Mouse (Mus musculus): ENCODE results near the gene Zfp93.

Zfp93 gene

GRCm38 (mm10) chr7:24270288-24270672 is at the start of gene Zfp93:
Zfp93 (plus strand) TSS chr7:24270420.
- in situ Hi-C loops (cut with MboI; ENCODE audit: low pct_unique_long_range_greater_than_20kb in 1 of 2, low sequenced_read_pairs in 2 of 2, unreplicated experiment in 1 of 2) = no loop called here

- in situ Hi-C loops (cut with MboI; ENCODE audit: low pct_unique_long_range_greater_than_20kb in 1 of 2, low sequenced_read_pairs in 2 of 2, unreplicated experiment in 1 of 2) = no loop called here
These were observed 33.0 kb upstream of the Zfp93 start, which contains the start of gene Zfp109 for GRCm38 (mm10) chr7:24237040-24237791. Zfp109 (minus strand) TSS chr7:24237560.

DNA sequence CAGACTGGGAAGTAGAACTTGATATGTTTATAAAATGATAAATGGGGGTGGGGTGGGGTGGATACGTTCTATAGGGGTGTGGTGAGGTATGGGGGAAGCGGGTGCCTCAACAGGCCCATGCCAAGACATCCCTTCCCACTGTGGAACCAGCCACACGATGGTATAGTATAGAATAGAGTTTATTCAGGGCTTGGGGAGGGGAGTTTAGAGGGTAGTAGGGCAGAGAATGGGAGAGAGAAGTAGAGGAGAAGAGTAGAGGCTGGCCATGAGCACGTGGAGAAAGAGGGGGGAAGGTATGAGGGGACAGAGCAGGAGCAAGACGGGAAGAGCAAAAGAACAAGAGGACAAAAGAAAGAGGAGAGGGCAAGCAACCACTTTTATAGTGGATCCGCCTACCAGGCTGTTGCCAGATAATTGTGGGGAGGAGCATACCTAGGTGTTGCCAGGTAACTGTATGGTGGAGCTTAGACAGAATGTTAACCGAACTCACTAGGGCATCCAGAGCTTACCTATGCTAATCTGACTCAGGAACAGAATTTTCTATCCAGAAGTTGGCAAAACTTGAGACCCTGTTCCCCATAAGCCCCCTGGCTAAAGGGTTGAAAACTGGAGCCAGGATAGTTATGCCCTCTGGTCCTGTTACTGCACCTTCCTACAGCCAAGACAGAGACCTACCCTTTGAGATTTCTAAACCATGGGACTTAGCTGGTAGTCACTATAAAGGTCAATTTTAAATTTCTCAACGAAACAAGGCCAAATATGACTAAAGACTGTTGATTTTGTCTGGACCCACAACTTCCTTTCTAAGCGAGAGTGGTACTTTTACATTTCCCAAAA is 16.2 kb upstream of the Zfp93 start:
- in situ Hi-C loops (cut with MboI; ENCODE audit: low pct_unique_long_range_greater_than_20kb in 1 of 2, low sequenced_read_pairs in 2 of 2, unreplicated experiment in 1 of 2) = no loop called here

- in situ Hi-C loops (cut with MboI; ENCODE audit: low pct_unique_long_range_greater_than_20kb in 1 of 2, low sequenced_read_pairs in 2 of 2, unreplicated experiment in 1 of 2) = no loop called here
These were observed 15.4 kb upstream of the Zfp93 start, which contains the start of gene Zfp108 for GRCm38 (mm10) chr7:24254633-24255474. Zfp108 (plus strand) TSS chr7:24254794.

- in situ Hi-C loops (cut with MboI; ENCODE audit: low pct_unique_long_range_greater_than_20kb in 1 of 2, low sequenced_read_pairs in 2 of 2, unreplicated experiment in 1 of 2) = no loop called here
These were observed 10.8 kb upstream of the Zfp93 start for GRCm38 (mm10) chr7:24259306-24259999.

GRCm38 (mm10) chr7:24260000-24260312 is 10.3 kb upstream of the Zfp93 start:
- in situ Hi-C loops (cut with MboI; ENCODE audit: low pct_unique_long_range_greater_than_20kb in 1 of 2, low sequenced_read_pairs in 2 of 2, unreplicated experiment in 1 of 2) = no loop called here

DNA sequence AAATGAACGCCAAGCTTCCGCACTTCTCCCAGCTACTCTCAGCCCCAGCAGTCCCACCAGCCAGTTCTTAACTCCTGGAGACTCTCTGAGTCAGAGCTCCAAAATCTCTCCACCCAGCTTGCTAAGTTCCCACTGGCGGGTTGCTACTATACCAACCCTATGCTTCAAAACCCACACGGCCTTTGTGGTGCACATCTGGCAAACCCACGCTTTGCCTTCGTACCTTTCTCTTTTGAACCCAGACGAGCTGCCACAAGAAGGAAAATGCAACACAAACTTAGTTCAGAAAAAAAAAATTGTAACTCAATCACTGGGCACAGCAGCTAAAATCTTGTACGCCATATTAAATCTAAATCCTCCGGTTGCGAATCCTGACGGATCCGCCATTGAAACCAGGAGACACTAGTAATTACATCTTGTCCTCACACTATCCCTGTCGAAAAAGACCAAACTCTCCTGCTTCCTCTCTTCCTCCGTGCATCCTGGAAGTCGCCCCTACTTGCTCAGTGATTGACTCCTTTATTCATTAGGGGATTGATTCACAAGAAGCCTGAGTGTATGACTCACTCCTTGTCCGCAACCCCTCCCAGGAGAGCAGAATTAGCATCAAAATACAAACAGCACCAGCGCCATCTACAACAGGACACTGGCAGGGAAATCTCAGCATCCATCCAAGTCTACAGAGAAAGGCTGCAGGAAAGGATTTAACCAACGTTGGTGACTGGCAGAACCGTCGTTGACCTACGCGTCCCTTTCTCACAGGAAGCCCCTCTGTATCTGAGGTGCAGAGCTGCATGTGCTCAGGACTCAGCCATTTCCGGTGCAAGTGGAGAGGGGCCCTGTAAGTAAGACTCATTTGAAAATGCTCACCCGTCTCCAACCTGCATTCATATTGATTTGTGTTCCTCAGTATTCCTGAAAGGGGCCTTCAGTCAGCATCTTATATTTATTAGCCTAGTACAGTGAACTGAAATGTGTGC is 1.8 kb upstream of the Zfp93 start:
- in situ Hi-C loops (cut with MboI; ENCODE audit: low pct_unique_long_range_greater_than_20kb in 1 of 2, low sequenced_read_pairs in 2 of 2, unreplicated experiment in 1 of 2) = no loop called here

- in situ Hi-C loops (cut with MboI; ENCODE audit: low pct_unique_long_range_greater_than_20kb in 1 of 2, low sequenced_read_pairs in 2 of 2, unreplicated experiment in 1 of 2) = no loop called here
These were observed 964 bp upstream of the Zfp93 start for GRCm38 (mm10) chr7:24269256-24269655.

DNA sequence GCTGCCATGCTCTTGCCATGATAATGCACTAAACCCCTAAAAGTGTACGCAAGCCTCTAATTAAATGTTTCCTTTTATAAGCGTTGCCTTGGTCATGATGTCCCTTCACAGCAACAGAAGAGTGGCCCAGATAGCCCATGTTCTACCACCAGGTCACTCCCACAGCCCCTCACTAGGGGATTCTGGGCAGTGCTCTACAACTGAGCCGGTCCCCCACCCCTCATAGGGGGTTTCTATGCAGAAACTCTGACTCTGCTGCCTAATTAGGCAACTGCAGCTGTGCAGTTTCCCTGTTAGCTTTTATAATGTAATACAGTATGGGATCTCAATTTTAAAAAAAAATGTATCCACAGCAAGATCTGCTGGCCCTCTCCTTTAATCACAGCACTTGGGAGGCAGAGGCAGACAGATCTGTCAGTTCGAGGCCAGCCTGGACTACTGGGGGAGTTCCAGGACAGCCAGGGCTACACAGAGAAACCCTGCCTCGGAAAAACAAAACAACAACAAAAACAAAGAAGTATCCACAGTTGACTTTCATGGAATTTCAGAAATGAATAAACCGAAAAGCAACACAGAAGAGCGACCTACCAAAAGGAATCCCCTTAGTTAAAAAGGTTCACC is 443 bp upstream of the Zfp93 start:
- in situ Hi-C loops (cut with MboI; ENCODE audit: low pct_unique_long_range_greater_than_20kb in 1 of 2, low sequenced_read_pairs in 2 of 2, unreplicated experiment in 1 of 2) = no loop called here

DNA sequence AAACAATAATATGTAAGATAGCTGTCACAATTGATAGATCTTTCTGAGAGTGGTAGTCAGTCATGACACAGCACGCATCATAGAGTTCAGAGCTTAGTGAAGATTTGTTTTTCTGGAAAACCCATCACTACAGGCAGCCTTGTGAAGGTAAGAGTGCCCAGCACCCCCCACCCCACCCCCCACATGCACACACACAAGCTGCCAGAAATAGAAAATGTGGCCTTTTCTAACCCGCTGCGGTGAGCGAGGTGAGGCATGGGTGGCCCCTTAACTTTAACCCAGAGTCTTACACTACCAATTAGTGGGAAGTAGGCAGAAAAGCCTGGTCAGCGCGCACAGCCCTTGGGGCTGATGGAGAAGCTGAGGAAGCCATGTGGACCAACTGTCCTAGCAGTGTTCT is 971 bp downstream of the Zfp93 start:
- in situ Hi-C loops (cut with MboI; ENCODE audit: low pct_unique_long_range_greater_than_20kb in 1 of 2, low sequenced_read_pairs in 2 of 2, unreplicated experiment in 1 of 2) = no loop called here

- in situ Hi-C loops (cut with MboI; ENCODE audit: low pct_unique_long_range_greater_than_20kb in 1 of 2, low sequenced_read_pairs in 2 of 2, unreplicated experiment in 1 of 2) = no loop called here
These were observed 4.2 kb downstream of the Zfp93 start for GRCm38 (mm10) chr7:24274456-24274855.

DNA sequence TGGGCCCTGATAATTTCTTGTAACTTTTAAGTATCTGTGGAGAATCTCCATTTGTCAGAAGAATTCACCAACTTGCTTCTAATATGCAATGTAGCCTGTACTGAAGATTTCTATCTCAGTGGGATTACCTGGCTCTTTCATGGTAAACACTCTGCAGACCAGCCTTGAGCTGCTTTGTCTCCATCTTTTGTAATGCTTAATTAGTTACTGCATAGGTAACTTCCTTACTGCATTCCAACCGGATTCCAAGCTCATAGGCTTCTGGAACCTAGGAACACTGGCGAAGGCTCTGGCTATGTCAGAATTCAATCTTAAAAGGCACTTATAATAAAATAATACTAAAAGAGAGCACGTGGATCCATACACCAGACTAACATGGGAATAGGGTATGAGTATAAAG is 8.6 kb downstream of the Zfp93 start:
- in situ Hi-C loops (cut with MboI; ENCODE audit: low pct_unique_long_range_greater_than_20kb in 1 of 2, low sequenced_read_pairs in 2 of 2, unreplicated experiment in 1 of 2) = loop anchor here in 1 of 2 experiments (25.0 kb wide), 1 partner anchor 316 kb away; the partner anchor contains the start of genes Vmn1r180 and Vmn1r181

- in situ Hi-C loops (cut with MboI; ENCODE audit: low pct_unique_long_range_greater_than_20kb in 1 of 2, low sequenced_read_pairs in 2 of 2, unreplicated experiment in 1 of 2) = loop anchor here (10.0 to 25.0 kb wide), 2 partner anchors 125 to 318 kb away; partner anchors contain the start of genes Vmn1r180 (in 1 of the 2) and Vmn1r181 (in 1 of the 2)
These were observed 10.0 kb downstream of the Zfp93 start for GRCm38 (mm10) chr7:24280031-24280857.

- in situ Hi-C loops (cut with MboI; ENCODE audit: low pct_unique_long_range_greater_than_20kb in 1 of 2, low sequenced_read_pairs in 2 of 2, unreplicated experiment in 1 of 2) = loop anchor here (10.0 to 25.0 kb wide), 2 partner anchors 126 to 319 kb away; partner anchors contain the start of genes Vmn1r180 (in 1 of the 2) and Vmn1r181 (in 1 of the 2)
These were observed 10.6 kb downstream of the Zfp93 start for GRCm38 (mm10) chr7:24280858-24281145.

GRCm38 (mm10) chr7:24286090-24286489 is 15.9 kb downstream of the Zfp93 start:
- in situ Hi-C loops (cut with MboI; ENCODE audit: low pct_unique_long_range_greater_than_20kb in 1 of 2, low sequenced_read_pairs in 2 of 2, unreplicated experiment in 1 of 2) = loop anchor here (5.0 to 25.0 kb wide), 3 partner anchors 131 to 324 kb away; partner anchors contain the start of genes Vmn1r180 (in 1 of the 2) and Vmn1r181 (in 1 of the 2)

DNA sequence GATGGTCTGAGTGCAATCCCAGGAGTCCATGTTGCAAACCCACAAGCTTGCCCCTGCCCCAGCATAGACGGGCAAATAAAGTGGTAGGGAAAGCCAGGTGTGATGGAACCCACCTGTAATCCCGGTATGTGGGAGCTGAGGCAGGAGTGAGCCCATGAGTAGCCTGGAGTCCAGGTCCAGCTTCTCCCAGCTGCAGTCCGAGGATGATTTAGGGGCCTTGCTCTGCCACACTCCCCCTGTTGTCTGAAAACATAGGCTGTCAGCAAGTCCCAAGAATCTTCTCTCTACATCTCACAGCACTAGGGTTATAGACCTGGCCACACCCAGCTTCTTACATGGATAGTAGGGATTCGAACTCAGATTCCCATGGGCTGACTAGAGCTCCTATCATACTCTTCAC is 16.7 kb downstream of the Zfp93 start:
- in situ Hi-C loops (cut with MboI; ENCODE audit: low pct_unique_long_range_greater_than_20kb in 1 of 2, low sequenced_read_pairs in 2 of 2, unreplicated experiment in 1 of 2) = loop anchor here (5.0 to 25.0 kb wide), 3 partner anchors 132 to 325 kb away; partner anchors contain the start of genes Vmn1r180 (in 1 of the 2) and Vmn1r181 (in 1 of the 2)

Data from mouse embryonic stem cell (cell line).